Mouse (Mus musculus) embryonic fibroblast, embryonic 13.5 days (primary cell): ENCODE results near the gene Pcca. TPM values are rescaled to one million over a fixed set of nuclear protein-coding genes. Genes with fewer than 3 reads are reported as not detected.

Experiments used
- H3K27ac ChIP-seq: 2 replicates; pipeline ENCODE4 v1.5.1; 2012; ENCODE audit warnings: low read length, control low read depth, inconsistent platforms; ENCODE audit not compliant: insufficient read depth
- H3K4me1 ChIP-seq: 2 replicates; pipeline ENCODE4 v1.6.1; 2011; ENCODE audit warnings: low read length; ENCODE audit not compliant: control insufficient read depth, insufficient read depth
- H3K4me3 ChIP-seq: 2 replicates; pipeline ENCODE4 v1.5.1; 2011; ENCODE audit warnings: mild to moderate bottlenecking, control low read depth, low read length; ENCODE audit not compliant: insufficient read depth
- CTCF ChIP-seq: IDR thresholded peaks from 2 replicates; pipeline ENCODE4 v1.5.1; 2011; ENCODE audit warnings: mild to moderate bottlenecking, control low read depth, low read length, moderate library complexity, borderline replicate concordance; ENCODE audit not compliant: insufficient read depth
- POLR2A ChIP-seq: IDR thresholded peaks from 2 replicates; pipeline ENCODE4 v1.6.1; 2011; ENCODE audit warnings: low read depth, mild to moderate bottlenecking, control low read depth, low read length, moderate library complexity
- polyA plus RNA-seq: library from polyadenylated mRNA; stranded (reverse); fragments of >200 nt; gene quantifications from 2 replicates; pipeline ENCODE4 v1.2.4, GENCODE M21; 2011; ENCODE audit warnings: low read depth; ENCODE audit not compliant: missing spikeins, insufficient read length

Pcca gene
- polyA plus RNA-seq, 1 experiment = 30.5 TPM

DNA sequence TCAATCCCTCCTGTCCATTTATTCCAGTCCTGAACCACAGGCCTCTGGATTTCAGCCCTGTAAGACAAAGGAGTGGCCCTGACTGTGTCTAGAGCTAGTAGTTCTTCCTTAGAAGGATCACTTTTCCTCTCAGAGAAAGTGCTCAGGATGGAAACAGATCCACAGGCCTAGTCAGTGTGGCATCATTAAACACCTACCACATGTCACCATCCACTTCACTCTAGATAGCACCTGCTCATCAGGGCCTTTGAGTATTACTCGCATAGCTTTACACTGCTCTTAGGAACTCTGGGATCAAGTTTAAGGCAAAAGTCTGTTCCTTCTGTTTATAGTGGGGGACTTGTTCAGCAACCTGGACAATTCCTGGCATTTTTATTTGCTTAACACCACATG is 354.4 kb downstream of the Pcca start:
- no peak for TF ChIP-seq CTCF
- TF ChIP-seq POLR2A = no peak
- Histone ChIP-seq H3K4me1 (peaks cover 11% of the 10 kb centered on the region), H3K4me3 (no peak overlapping the region), H3K27ac (no peak overlapping the region)

DNA sequence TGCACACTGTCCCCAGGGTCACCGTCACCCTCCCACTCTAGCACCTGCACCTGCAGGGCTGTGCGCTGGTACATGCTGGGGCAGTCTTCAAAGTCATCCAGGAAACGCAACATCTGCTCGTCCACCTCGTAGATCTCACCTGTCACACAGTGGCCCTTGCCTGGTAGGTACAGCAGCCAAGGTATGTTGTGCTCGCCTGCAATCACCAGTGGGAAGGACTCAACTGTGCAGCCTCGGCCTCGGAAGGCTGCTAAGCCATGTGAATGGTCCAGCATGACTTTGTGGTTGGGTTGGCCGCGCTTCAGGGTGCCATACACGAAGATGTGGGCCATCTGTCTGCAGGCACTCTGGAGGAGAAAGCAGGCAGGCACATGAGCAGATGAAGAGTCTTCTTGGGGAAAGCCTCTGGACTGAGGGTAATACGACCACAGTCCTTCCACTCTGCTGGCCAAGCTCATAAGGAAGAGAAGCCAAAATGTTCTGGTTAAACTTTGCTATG is 357.4 kb downstream of the Pcca start:
- H3K4me3 ChIP-seq = no peak overlapping the region
- TF ChIP-seq CTCF (no peak), POLR2A (no peak)
- H3K4me1 ChIP-seq = no peaks in the 10 kb centered on the region
- H3K27ac ChIP-seq = no peak overlapping the region

DNA sequence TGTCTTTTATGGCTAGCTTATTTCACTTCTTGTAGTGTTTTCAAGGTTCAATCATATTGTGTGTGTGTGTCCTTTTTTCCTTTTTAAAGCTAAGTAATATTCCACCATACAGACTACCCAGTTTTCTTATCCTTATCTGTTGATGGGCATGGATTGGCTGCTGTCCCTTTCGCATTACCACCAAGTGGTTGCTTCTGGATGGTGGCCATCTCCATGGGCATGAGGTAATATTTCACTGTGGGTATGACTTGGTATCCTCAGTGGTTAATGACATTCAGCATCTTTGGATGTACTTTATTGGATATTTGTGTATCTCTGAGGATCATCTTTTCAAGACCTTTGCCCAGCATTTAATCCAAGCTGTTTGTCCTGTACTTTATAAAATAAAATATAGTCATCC is 362.0 kb downstream of the Pcca start:
- TF ChIP-seq POLR2A (no peak), CTCF (no peak)
- Histone ChIP-seq H3K27ac (no peak overlapping the region), H3K4me3 (no peak overlapping the region), H3K4me1 (peaks cover 2% of the 10 kb centered on the region; the same call in 1 of the 2 replicates)

DNA sequence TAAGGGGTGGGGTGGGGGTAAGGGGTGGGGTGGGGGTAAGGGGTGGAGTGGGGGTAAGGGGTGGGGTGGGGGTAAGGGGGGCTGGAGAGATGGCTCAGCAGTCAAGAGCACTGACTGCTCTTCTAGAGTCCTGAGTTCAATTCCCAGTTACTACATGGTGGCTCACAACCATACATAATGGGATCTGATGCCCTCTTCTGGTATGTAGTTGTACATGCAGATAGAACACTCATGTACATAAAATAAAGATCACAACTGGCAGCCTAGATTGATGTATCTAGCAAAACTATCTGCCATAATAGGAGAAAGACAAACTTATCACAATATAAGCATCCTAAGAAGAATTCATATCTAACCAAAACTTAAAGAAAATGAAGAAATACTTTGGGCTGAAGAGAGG is 364.4 kb downstream of the Pcca start:
- H3K27ac ChIP-seq = no peak overlapping the region
- H3K4me1 ChIP-seq = peaks cover 14% of the 10 kb centered on the region
- no peak for TF ChIP-seq CTCF
- TF ChIP-seq POLR2A = no peak

DNA sequence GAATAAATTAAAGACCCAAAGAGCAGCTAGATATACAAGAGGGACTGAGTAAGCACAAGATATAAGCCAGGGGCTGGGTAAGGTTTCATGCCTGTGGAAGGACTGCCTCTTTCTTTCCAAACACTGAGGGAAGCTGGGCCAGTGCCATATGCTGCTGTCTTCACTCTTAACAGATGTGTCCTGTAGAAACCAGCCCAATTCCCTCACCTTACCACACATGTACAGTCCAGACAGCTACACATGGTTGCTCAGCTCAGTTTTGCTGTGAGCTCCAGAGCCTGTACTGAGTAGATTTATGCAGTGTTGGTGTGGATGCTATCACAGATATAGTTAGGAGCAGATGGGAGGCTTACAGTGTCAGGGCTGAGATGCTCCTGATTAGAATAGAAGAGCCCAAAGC is 366.6 kb downstream of the Pcca start:
- Histone ChIP-seq H3K4me1 (peaks cover 21% of the 10 kb centered on the region), H3K4me3 (no peak overlapping the region), H3K27ac (no peak overlapping the region)
- no peak for TF ChIP-seq CTCF
- no peak for TF ChIP-seq POLR2A

More for the DNA sequence above, 364.4 kb downstream of the Pcca start:
- H3K4me3 ChIP-seq = no peak overlapping the region

DNA sequence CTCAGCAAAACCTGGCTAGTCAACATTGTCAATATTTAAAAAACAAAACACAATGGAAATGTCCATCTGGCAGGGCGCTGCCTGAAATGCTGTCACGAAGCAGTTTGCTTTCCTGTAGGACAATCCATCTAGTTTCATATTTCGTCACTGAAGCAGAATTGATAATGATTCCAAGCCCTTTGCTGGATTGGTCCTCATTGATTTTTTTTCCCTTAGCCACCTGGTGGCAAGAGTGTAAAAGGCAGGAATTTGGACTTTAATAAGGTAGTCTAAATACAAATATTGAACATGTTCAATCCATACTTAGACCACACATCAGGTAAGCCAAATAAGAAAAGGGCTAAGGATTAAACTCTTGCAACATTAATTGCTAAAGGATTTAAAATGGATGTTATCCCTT is 367.1 kb downstream of the Pcca start:
- Histone ChIP-seq H3K4me3 (no peak overlapping the region), H3K27ac (no peak overlapping the region), H3K4me1 (peaks cover 21% of the 10 kb centered on the region)
- TF ChIP-seq CTCF (no peak), POLR2A (no peak)

DNA sequence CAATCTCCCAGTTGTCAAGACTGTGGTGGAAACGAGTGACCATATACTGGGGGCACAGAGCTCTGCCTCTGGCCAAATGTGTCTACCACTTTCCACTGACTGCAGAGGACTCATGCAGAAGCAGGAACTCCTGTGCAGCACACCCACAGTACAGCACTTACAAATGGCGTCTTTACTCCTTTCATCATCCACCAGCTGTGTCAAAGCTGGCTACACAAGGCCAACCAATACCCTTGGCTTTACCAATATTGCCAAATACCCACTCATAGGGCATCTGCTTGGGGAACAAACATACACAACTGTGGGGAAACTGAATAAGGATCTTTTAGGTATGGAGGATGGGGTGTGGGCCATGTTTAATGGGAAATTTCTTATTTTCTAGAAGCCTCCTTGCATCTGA is 367.6 kb downstream of the Pcca start:
- no peak for TF ChIP-seq CTCF
- no peak for TF ChIP-seq POLR2A
- Histone ChIP-seq H3K4me3 (no peak overlapping the region), H3K27ac (no peak overlapping the region)

DNA sequence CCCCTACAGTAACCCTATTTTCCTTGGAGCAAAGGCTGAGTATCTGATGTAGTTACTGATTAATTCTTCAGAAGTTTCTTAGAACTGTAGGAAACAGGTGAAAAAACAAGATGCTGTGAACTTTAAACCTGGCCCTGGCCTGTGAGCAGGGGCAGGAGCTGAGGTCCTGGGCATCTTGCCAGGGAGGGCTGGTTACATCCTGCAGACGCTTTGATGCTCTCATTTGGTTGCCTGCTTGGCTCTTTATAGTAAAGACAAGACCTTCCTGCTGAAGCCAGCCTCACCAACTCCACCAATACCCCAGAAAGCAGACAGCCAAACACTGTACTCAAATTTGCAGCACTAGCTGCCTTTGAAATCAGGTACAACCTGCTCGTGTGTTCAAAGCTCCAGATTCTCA is 368.0 kb downstream of the Pcca start:
- Histone ChIP-seq H3K4me1 (peaks cover 21% of the 10 kb centered on the region), H3K27ac (no peak overlapping the region), H3K4me3 (no peak overlapping the region)
- no peak for TF ChIP-seq CTCF
- no peak for TF ChIP-seq POLR2A

More for the DNA sequence above, 367.6 kb downstream of the Pcca start:
- H3K4me1 ChIP-seq = peaks cover 21% of the 10 kb centered on the region

DNA sequence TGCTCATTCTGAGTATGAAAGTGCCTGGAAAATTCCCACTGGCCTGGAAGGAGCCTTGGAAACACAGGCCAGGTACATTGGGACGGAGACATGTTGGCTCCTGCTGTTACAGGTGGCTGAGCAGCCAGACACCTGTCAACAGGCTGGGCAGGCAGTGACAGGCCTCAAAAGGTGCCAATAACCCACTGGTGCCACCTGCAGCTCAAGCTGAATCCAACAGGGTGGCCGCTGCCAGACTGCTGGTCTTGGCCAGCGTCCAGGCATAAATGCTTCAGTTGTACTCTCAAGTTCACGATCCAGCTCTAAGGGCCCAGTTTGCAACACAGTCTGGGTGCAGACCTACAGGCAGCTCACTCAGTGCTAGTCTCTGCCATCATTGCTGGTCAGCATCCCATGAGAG is 368.8 kb downstream of the Pcca start:
- peak overlapping the region; percentile 55; the same call in 1 of the 2 replicates for H3K27ac ChIP-seq
- no peak overlapping the region for H3K4me3 ChIP-seq
- H3K4me1 ChIP-seq = peaks cover 21% of the 10 kb centered on the region
- TF ChIP-seq CTCF (peak; percentile 25; the same call in 1 of the 2 replicates), POLR2A (no peak)

DNA sequence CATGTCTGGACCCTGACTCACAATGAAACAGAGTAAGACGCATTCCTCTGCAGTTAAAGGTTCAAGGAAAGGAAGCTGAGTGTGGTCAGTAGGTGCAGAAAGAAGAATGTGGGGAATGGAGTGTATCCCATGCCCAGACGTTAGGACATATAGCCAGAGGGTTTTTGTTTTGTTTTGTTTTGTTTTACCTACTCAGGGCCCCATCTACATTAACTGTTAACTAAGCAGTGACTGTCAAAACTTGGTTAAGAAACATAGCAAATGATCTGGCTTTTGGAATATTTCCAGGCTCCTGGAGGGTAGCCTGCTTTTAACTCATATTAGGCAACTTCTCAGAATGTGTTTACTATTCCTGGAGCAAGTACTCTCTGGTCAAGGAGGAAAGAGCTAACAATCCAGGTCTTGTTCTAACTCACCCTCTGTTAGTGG is 369.8 kb downstream of the Pcca start:
- no peak for TF ChIP-seq CTCF
- no peak for TF ChIP-seq POLR2A
- peaks cover 21% of the 10 kb centered on the region for H3K4me1 ChIP-seq
- peak overlapping the region; percentile 96 for H3K27ac ChIP-seq
- no peak overlapping the region for H3K4me3 ChIP-seq

DNA sequence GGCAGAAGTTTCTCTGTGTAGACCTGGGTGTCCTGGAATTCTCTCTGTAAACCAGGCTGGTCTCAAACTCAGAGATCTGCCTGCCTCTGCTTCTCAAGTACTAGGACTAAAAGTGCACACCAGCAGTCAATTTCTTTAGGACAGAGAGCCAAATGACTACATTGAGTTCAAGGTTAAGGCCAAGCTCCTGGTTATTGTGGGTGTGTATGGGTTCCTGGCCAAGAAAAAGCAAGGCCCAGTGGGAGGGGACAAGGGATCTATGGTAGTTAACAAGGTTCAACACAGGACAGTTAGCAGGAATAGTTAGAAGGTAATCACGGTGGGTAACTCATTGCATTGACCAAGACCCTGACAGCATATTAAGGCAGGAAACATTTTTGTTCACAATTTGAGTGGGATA is 370.9 kb downstream of the Pcca start:
- TF ChIP-seq CTCF = no peak
- TF ChIP-seq POLR2A = no peak
- Histone ChIP-seq H3K27ac (no peak overlapping the region), H3K4me1 (peaks cover 21% of the 10 kb centered on the region), H3K4me3 (no peak overlapping the region)

DNA sequence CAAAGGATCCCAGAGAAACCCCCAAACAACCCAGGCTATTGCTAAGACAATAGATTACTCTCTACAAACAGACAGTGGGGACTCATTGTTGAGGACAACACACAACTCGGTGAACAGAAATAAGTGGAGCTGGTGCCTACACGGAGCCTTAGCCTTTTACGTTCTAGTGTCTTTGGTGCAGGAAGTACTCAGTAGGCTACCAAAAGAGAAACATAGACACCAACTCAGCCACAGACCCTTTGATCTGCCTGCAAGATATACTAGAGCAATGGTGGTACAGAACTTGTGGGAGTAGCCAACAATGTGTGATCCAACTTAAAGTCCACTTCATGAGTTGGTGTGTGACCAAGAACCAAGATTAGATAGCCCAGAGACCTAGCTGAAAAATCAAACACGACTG is 374.0 kb downstream of the Pcca start:
- Histone ChIP-seq H3K4me1 (peaks cover 9% of the 10 kb centered on the region), H3K4me3 (no peak overlapping the region), H3K27ac (no peak overlapping the region)
- TF ChIP-seq POLR2A (no peak), CTCF (no peak)
